Mouse (Mus musculus): ENCODE data around the gene Eif4e2.

Eif4e2 gene

GRCm38 (mm10) chr1:87201848-87202247, 11.9 kb upstream of the Eif4e2 start:
- DNase-seq (ENCODE audit: low spot score in 2 of 2): no peak

- DNase-seq (ENCODE audit: low spot score in 2 of 2): no peak
Measured at GRCm38 (mm10) chr1:87203779-87204178, 9.9 kb upstream of the Eif4e2 start.

GRCm38 (mm10) chr1:87204465-87204864, 9.2 kb upstream of the Eif4e2 start, which contains the start of gene Chrng:
Gene Chrng (plus strand): TSS chr1:87204657.
- no peak for DNase-seq (ENCODE audit: low spot score in 2 of 2)

GRCm38 (mm10) chr1:87205038-87205437, 8.7 kb upstream of the Eif4e2 start:
- DNase-seq (ENCODE audit: low spot score in 2 of 2): no peak

- no peak for DNase-seq (ENCODE audit: low spot score in 2 of 2)
Measured at GRCm38 (mm10) chr1:87205502-87205901, 8.2 kb upstream of the Eif4e2 start.

- peak in 1 of 2 experiments; percentile 51 for DNase-seq (ENCODE audit: low spot score in 2 of 2)
Measured at GRCm38 (mm10) chr1:87206339-87206738, 7.4 kb upstream of the Eif4e2 start.

GRCm38 (mm10) chr1:87211431-87211830, 2.3 kb upstream of the Eif4e2 start:
- DNase-seq (ENCODE audit: low spot score in 2 of 2): no peak

GRCm38 (mm10) chr1:87214748-87215147, 1.0 kb downstream of the Eif4e2 start:
- DNase-seq (ENCODE audit: low spot score in 2 of 2): no peak

- DNase-seq (ENCODE audit: low spot score in 2 of 2): no peak
Measured at GRCm38 (mm10) chr1:87217938-87218337, 4.2 kb downstream of the Eif4e2 start.

GRCm38 (mm10) chr1:87225739-87226138, 12.0 kb downstream of the Eif4e2 start:
- no peak for DNase-seq (ENCODE audit: low spot score in 2 of 2)

- no peak for DNase-seq (ENCODE audit: low spot score in 2 of 2)
Measured at GRCm38 (mm10) chr1:87226409-87227159, 12.9 kb downstream of the Eif4e2 start.

GRCm38 (mm10) chr1:87227160-87227550, 13.4 kb downstream of the Eif4e2 start:
- DNase-seq (ENCODE audit: low spot score in 2 of 2): no peak

GRCm38 (mm10) chr1:87230606-87231005, 16.9 kb downstream of the Eif4e2 start:
- DNase-seq (ENCODE audit: low spot score in 2 of 2): no peak

GRCm38 (mm10) chr1:87232197-87232596, 18.5 kb downstream of the Eif4e2 start:
- DNase-seq (ENCODE audit: low spot score in 2 of 2): no peak

- DNase-seq (ENCODE audit: low spot score in 2 of 2): no peak
Measured at GRCm38 (mm10) chr1:87239056-87239455, 25.3 kb downstream of the Eif4e2 start.

GRCm38 (mm10) chr1:87243021-87243420, 29.3 kb downstream of the Eif4e2 start:
- no peak for DNase-seq (ENCODE audit: low spot score in 2 of 2)

GRCm38 (mm10) chr1:87245430-87245829, 31.7 kb downstream of the Eif4e2 start:
- DNase-seq (ENCODE audit: low spot score in 2 of 2): no peak

- DNase-seq (ENCODE audit: low spot score in 2 of 2): peak; percentile 60 to 78
Measured at GRCm38 (mm10) chr1:87245929-87246815, 32.5 kb downstream of the Eif4e2 start.

- DNase-seq (ENCODE audit: low spot score in 2 of 2): no peak
Measured at GRCm38 (mm10) chr1:87252040-87252609, 38.4 kb downstream of the Eif4e2 start.

GRCm38 (mm10) chr1:87255173-87255572, 41.5 kb downstream of the Eif4e2 start:
- DNase-seq (ENCODE audit: low spot score in 2 of 2): no peak

GRCm38 (mm10) chr1:87257691-87258090, 44.0 kb downstream of the Eif4e2 start:
- DNase-seq (ENCODE audit: low spot score in 2 of 2): no peak

- peak in 1 of 2 experiments; percentile 23 for DNase-seq (ENCODE audit: low spot score in 2 of 2)
Measured at GRCm38 (mm10) chr1:87258484-87258883, 44.8 kb downstream of the Eif4e2 start.

All from spleen, postnatal 10 days (tissue).